Mouse (Mus musculus) layer of hippocampus, postnatal 14 days (tissue): ENCODE measurements around the gene Hcn2. TPM values are rescaled to one million over a fixed set of nuclear protein-coding genes. Genes with fewer than 3 reads are reported as not detected.
A peak's percentile ranks its signal among the peaks of the same experiment; 100 is the strongest.
"Not testable (repeated sequence)": the region's sequence is repeated elsewhere in the genome, so short reads cannot be mapped to it uniquely, and the experiment has no call there.

Experiments used
- DNase-seq, 2 experiments: peaks; one replicate each; pipeline ENCODE4 v3.0.0; 2021 to 2022; ENCODE audit warnings: low spot score in 2 of 2, mixed read lengths in 1 of 2
- total RNA-seq, 2 experiments: library from RNA; stranded (reverse); gene quantifications; 2 replicates each; pipeline ENCODE4 v1.2.3; 2021

The Hcn2 gene
- total RNA-seq, 2 experiments from 2014 or later = 89.2 to 96.6 TPM

GRCm38 (mm10) chr10:79740863-79741262, 24.4 kb downstream of the Hcn2 start:
- no peak for DNase-seq

GRCm38 (mm10) chr10:79743161-79743560, 26.7 kb downstream of the Hcn2 start:
- DNase-seq = no peak

- no peak for DNase-seq
Observed at GRCm38 (mm10) chr10:79743650-79744365, 27.4 kb downstream of the Hcn2 start.

- no peak for DNase-seq
Observed at GRCm38 (mm10) chr10:79745411-79745810, 29.0 kb downstream of the Hcn2 start.

GRCm38 (mm10) chr10:79745898-79746773, 29.7 kb downstream of the Hcn2 start, which contains the start of gene Polrmt:
Gene Polrmt, minus strand, starts transcription at chr10:79746581.
- peak; percentile 93 to 99 for DNase-seq

GRCm38 (mm10) chr10:79746774-79747151, 30.3 kb downstream of the Hcn2 start:
- no peak for DNase-seq

GRCm38 (mm10) chr10:79748496-79748895, 32.1 kb downstream of the Hcn2 start:
- no peak for DNase-seq

- peak in 1 of 2 experiments; percentile 57 for DNase-seq
Observed at GRCm38 (mm10) chr10:79754856-79755516, 38.6 kb downstream of the Hcn2 start, which contains the start of gene Fgf22. Gene Fgf22, plus strand, starts transcription at chr10:79755076.

GRCm38 (mm10) chr10:79755854-79756253, 39.4 kb downstream of the Hcn2 start:
- no peak for DNase-seq

- DNase-seq = no peak
Observed at GRCm38 (mm10) chr10:79756660-79757059, 40.2 kb downstream of the Hcn2 start.

- not testable (repeated sequence) for DNase-seq
Observed at GRCm38 (mm10) chr10:79759675-79760074, 43.2 kb downstream of the Hcn2 start.

- no peak for DNase-seq
Observed at GRCm38 (mm10) chr10:79760603-79761143, 44.2 kb downstream of the Hcn2 start.

GRCm38 (mm10) chr10:79762875-79763274, 46.4 kb downstream of the Hcn2 start:
- no peak for DNase-seq

GRCm38 (mm10) chr10:79764234-79764633, 47.8 kb downstream of the Hcn2 start:
- no peak for DNase-seq

GRCm38 (mm10) chr10:79765228-79765745, 48.9 kb downstream of the Hcn2 start:
- DNase-seq = no peak

GRCm38 (mm10) chr10:79766001-79766507, 49.6 kb downstream of the Hcn2 start:
- DNase-seq = peak in 1 of 2 experiments; percentile 26

GRCm38 (mm10) chr10:79766508-79767325, 50.3 kb downstream of the Hcn2 start, which contains the start of gene Rnf126:
Gene Rnf126, minus strand, starts transcription at chr10:79766952.
- peak; percentile 99 for DNase-seq

- peak; percentile 89 to 97 for DNase-seq
Observed at GRCm38 (mm10) chr10:79767372-79768244, 51.2 kb downstream of the Hcn2 start.

GRCm38 (mm10) chr10:79768400-79768799, 52.0 kb downstream of the Hcn2 start:
- DNase-seq = peak; percentile 78 to 81
